Mouse (Mus musculus) mouse trophoblast stem cell (cell line): ENCODE measurements at regions not wholly inside any gene's neighbourhood (a gene's known extent, or its start where the extent isn't known, plus 50 kb on each side); places are given as distances from the start of the nearest gene placed in this dataset.

ENCODE experiments used
- in situ Hi-C, 2 experiments: fragments of 300-500 bp; cut with MseI, MboI; formaldehyde crosslinking; loops; 2 replicates in 1 of 2; 3 replicates in 1 of 2; pipeline ENCODE4 v1.15.1; 2025

DNA sequence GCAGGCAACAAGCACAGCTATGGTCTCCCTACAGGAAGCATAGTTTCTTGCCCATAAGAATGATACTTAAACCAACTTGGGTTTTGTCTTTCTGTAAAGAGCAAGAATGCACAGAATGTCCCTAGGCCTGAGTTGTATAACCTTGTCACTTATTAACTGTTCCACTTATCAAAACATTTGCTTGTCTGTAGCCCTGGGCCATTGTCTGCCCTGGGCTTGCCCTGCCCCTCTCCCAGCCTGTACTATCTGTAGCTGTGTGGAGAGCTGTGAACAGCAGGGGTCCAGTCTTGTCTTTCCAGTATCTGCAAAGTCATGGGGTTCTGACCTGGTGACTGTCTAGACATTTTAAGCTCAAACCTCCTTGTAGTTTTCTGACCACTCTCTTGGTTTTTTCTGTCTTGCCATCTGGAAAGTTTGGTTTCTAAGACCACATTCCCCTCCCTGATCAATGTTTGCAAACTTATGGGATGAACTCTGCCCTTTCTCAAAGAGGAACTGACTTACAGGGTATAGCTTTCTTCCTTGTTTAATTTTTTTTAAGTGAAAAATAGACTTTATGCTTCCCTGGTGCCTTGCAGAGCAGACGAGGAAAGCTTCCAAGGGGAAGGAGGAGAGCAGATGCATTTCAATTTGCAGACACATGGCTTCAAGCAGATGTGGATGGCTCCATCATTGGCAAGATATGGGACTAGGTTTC, 78.6 kb upstream of the Foxq1 start:
- in situ Hi-C loops, result no loop called here

DNA sequence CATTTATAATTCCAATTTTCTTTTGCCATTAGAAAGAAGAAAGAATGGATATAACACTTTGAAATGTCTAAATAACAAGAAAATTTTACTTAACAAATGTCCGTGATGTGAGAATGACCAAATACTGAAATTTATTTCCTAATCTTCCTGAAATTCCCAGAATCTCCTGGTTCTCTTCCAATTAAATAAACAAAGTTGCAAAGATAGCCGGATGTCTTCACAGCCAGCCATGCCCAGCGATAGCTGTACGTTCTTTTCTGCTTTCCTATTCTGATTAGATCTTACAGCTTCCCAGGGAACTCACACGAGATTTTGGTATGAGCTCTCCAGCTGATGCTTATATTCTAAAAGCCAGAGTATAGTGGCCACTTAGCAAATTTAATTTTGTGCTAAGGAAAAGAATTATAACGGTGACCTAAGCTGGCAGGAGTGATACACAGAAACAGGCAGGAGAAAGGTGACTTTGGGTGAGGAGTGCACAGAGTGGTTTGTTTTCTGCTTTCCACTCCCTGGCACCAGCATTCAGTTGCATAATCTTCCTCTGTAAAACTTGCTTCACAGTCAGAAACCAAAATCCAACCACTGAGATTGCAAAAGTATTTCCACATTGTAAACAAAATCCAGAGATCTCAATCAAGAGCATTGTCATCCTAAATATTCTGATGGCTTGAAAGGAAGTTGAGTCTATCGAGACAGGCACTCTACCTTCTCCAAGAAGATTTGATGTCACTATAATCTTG, 74.7 kb upstream of the Foxq1 start:
- in situ Hi-C loops, result no loop called here

- in situ Hi-C loops, result no loop called here
Measured at GRCm38 (mm10) chr13:31486373-31486772, 69.6 kb upstream of the Foxq1 start.

GRCm38 (mm10) chr13:31488186-31488585, 67.7 kb upstream of the Foxq1 start:
- in situ Hi-C loops, result no loop called here

GRCm38 (mm10) chr13:31503191-31503590, 52.7 kb upstream of the Foxq1 start:
- in situ Hi-C loops, result no loop called here

GRCm38 (mm10) chr13:31503832-31504231, 52.1 kb upstream of the Foxq1 start:
- in situ Hi-C loops, result no loop called here

DNA sequence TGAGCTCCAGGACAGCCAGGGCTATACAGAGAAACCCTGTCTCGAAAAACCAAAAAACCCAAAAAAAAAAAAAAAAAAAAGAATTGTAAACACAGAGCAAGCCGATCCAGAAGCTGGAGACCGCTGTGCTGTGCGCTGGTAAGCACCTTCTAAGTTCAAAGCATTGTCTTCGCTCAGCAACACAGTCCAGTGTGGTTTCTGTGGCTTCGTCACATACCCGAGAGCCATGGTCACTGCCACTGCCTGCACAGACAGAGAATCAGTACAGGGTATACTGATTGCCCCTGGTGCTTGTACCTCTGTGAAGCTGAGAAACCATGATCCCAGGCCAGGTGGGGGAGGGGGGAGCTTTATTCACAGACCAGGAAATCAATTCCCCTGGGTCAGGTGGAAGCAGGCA, 51.6 kb upstream of the Foxq1 start:
- in situ Hi-C loops, result no loop called here

- in situ Hi-C loops, result no loop called here
Measured at GRCm38 (mm10) chr13:31505386-31505785, 50.5 kb upstream of the Foxq1 start.
